Mouse (Mus musculus): ENCODE data around the gene Galnt2.

Galnt2 gene

GRCm38 (mm10) chr8:124234496-124234895, 3.3 kb downstream of the Galnt2 start:
- DNase-seq (ENCODE audit: low spot score in 2 of 2) = no peak

GRCm38 (mm10) chr8:124235536-124235935, 4.3 kb downstream of the Galnt2 start:
- no peak for DNase-seq (ENCODE audit: low spot score in 2 of 2)

DNA sequence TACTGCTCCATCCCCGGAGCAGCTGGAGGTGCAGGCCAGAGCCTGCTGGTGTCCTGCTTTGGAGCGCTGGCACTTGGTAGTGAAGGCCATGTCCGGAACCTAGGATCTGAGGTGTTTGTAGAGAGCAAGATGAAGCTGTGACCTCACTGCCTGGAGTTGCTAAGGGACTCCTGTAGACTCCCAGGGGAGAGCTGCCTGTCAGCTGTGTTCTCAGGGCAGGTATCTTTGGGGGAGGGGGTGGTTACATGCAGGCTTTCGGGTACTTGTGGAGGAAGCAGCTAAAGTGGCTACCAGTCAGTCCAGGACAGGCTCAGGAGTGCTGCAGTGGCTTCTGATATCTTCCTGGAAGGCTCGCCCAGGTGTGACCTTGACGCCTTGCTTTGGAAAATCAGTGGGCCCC, 8.2 kb downstream of the Galnt2 start:
- DNase-seq (ENCODE audit: low spot score in 2 of 2) = no peak

DNA sequence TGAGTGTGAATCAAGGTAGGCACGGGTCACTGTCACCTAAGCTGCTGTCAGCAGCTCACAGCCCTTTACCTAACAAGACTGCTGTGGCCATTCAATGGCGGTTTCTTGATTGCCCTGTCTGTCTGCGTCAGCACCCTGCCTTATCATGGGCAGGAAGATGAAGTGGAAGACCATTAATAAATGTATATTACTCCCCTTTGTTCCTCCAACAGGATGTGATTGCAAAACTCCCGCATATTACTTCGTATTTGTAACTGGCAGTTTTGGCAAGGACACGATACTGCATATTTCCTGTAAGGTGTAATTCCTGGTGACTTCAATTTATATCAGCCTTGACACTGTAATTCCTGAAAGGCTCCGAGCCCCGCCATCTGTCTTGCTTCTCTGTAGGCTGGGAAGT, 9.7 kb downstream of the Galnt2 start:
- no peak for DNase-seq (ENCODE audit: low spot score in 2 of 2)

- DNase-seq (ENCODE audit: low spot score in 2 of 2) = no peak
Observed at GRCm38 (mm10) chr8:124242208-124242607, 11.0 kb downstream of the Galnt2 start.

- no peak for DNase-seq (ENCODE audit: low spot score in 2 of 2)
Observed at GRCm38 (mm10) chr8:124242913-124243312, 11.7 kb downstream of the Galnt2 start.

DNA sequence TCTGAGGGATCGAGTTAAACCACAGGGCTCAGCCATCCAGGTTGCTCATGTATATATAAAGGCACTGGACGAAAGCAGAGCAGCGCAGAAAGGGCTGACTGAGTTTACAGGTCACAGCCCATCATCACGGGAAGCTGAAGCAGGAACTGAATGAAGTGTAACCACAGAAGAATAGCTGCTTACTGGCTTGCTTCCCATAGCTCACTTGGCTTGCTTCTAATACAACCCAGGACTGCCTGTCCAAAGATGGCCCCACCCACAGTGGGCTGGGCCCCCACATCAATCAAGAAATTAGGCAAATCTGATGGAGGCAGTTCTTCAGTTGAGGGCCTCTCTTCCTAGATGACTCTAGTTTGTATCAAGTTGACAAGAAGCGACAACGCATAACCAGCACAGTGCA, 16.4 kb downstream of the Galnt2 start:
- DNase-seq (ENCODE audit: low spot score in 2 of 2) = no peak

- DNase-seq (ENCODE audit: low spot score in 2 of 2) = no peak
Observed at GRCm38 (mm10) chr8:124248688-124249087, 17.5 kb downstream of the Galnt2 start.

DNA sequence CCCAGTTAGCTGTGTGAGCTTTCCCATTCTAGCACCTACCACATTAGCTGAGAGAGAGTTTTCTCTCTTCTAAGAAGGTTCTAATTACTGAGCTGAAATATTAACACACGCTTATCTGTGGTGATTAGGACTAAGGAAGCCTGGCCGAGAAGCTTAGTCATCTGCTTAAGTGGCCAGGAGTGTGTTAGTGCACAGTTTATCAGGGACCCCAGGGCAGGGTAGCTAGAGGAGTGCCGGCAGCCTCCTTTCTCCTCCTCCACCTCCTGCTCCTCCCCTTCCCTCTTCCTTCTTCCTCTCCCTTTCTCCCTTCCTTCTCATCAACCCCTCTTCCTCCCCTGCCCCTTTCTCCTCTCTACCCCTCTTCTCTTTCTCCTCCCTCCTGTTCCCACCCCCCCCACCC, 19.1 kb downstream of the Galnt2 start:
- DNase-seq (ENCODE audit: low spot score in 2 of 2) = no peak

GRCm38 (mm10) chr8:124250785-124251184, 19.6 kb downstream of the Galnt2 start:
- no peak for DNase-seq (ENCODE audit: low spot score in 2 of 2)

- DNase-seq (ENCODE audit: low spot score in 2 of 2) = peak; percentile 29 to 54
Observed at GRCm38 (mm10) chr8:124252533-124252950, 21.4 kb downstream of the Galnt2 start.

DNA sequence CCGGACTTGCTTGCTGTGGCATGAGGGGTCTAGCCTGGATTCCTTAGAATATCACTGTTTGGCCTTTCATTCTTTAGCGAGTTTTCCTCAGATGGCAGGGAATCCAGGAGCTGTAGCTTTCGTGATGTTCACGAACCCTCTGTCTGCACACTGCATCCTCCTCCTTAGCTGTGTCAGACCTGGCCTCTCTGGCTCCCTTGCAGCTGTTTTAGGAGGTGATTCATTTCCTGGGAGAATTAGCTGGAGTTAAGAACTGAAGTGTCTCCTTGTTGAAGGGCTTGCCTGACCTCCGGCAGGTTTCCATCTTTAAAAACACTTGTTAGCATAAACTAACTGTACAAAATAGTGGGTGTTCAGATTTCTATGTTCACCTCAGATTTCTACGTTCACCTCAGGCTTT, 22.7 kb downstream of the Galnt2 start:
- DNase-seq (ENCODE audit: low spot score in 2 of 2) = no peak

GRCm38 (mm10) chr8:124256841-124257240, 25.6 kb downstream of the Galnt2 start:
- no peak for DNase-seq (ENCODE audit: low spot score in 2 of 2)

DNA sequence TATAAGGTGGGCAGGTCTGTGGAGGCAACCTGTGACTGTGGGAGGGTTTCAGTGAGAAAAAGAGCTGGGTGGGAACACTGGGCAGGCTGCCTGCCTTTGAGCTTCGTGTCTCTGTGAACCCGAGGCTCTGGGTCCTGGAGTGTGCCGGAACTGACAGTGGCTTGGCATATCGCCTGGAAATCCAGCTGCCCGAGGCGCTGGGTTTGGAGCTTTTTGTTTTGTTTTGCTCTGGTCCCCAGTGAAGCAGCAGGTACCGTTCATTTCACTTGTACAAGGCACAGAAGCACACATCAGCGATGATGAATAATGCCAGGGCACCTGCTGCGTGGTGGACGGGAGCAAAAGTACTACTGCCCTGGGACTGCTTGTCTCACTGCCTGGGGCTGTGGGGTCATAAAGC, 26.2 kb downstream of the Galnt2 start:
- no peak for DNase-seq (ENCODE audit: low spot score in 2 of 2)

DNA sequence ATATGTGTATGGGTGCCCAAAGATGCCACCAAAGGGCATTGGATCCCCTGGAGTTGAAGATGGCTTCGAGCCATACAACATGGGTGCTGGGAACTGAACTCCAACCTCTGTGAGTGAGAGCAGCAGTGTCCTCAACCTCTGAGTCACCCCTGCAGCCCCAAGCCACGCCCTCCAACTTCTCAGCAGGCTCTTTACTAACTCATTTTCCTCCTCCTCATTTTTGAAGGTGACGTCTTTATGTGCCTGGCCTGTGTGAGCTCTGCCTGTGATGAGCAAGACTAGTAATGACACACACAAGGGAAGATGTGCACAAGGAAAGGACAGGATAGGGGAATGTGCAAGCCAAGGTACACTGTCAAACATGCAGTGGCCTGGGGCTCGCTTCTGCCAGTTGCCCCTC, 28.0 kb downstream of the Galnt2 start:
- no peak for DNase-seq (ENCODE audit: low spot score in 2 of 2)

DNA sequence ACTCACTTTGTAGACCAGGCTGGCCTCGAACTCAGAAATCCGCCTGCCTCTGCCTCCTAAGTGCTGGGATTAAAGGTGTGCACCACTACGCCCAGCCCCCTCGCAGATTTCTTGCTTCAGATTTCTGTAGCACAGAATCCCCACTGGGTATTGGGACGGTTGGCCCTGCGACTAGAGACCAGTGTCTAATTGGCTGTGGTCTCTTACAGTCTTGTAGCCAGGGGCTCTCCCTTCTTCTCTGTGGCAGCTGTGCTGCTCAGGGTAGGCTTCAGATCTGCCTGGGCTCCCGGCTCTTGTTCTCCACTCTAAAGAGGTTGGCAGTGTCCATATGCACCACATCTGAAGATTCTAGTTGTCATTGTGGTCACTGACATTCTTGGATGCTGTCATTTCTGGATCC, 28.7 kb downstream of the Galnt2 start:
- no peak for DNase-seq (ENCODE audit: low spot score in 2 of 2)

DNA sequence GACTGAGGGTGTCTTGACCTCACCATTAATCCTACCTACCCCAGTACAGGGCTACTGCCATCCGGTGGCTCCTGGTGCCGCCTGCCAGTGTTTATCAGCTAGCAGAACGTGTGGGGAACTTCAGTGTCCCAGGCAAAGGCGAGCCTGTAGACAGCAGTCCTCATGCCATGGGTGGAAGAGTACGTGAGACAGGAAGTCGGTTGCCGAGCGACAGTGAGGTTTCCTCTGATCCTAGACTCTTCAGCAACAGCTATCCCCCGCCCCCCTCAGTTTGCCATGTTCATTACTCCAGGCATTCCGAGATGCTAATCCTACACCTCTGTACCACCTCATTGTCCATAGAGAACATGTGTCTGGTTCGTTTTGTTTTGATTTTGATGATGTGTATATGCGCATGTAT, 29.2 kb downstream of the Galnt2 start:
- no peak for DNase-seq (ENCODE audit: low spot score in 2 of 2)

GRCm38 (mm10) chr8:124263058-124263457, 31.9 kb downstream of the Galnt2 start:
- no peak for DNase-seq (ENCODE audit: low spot score in 2 of 2)

DNA sequence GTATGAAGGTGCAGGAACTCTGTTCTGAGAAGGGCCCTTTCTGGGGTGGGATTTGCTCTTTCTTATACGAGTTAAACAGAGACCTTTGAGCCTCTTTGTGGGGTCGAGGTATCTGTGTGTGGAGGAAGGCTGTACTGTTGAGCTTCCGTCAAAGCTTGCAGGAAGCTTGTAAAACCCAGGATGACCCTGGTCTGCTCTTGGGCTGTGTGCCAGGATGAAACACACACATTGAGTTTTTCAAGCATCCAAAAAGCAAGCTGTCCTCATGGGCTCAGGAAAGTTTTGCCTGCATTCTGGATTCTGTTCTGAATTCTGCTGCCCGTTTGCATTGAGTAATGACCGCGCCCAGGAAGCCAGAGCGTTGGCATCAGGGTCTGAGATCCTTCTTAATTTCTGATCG, 32.8 kb downstream of the Galnt2 start:
- no peak for DNase-seq (ENCODE audit: low spot score in 2 of 2)

DNA sequence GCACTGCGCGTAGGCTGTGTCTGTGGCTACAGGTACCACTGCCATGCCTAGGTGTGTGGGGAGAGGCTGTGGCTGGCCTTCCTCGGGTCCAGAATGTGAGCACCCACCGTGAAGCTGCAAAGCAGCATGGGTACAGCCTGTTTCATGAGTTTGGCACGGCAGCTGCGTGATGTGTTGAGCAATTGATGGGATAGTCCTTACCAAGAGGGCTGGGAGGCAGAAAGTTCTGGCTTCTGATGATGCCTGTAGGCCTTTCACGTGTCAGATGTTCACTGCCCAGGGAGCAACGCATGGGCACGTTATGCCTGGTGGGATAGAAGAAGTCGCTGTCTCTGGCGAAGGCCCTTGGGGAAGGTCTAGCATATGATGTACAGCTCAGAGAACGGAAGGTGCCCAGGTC, 33.5 kb downstream of the Galnt2 start:
- DNase-seq (ENCODE audit: low spot score in 2 of 2) = no peak

GRCm38 (mm10) chr8:124265130-124265529, 33.9 kb downstream of the Galnt2 start:
- DNase-seq (ENCODE audit: low spot score in 2 of 2) = no peak

GRCm38 (mm10) chr8:124265798-124266197, 34.6 kb downstream of the Galnt2 start:
- DNase-seq (ENCODE audit: low spot score in 2 of 2) = no peak

- no peak for DNase-seq (ENCODE audit: low spot score in 2 of 2)
Observed at GRCm38 (mm10) chr8:124267206-124267605, 36.0 kb downstream of the Galnt2 start.

DNA sequence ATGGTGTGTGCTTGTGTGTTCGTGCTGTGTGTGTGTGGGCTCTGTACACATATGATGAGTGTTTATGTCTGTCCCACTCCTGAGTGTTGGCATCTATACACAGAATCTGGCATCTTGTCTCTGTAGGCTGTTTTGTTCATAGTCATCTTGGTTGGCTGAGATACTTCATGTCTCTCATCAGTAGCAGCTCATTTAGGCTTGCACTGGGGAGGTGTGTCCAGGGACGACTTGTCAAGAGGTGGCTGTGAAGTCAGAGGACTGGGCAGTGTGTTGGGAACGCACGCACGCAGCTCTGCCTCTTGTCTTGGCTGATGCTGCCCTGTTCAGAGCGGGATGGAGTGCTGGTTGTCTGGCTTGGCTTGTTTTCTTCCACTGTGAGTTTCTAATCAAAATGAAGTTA, 39.3 kb downstream of the Galnt2 start:
- DNase-seq (ENCODE audit: low spot score in 2 of 2) = no peak

- DNase-seq (ENCODE audit: low spot score in 2 of 2) = no peak
Observed at GRCm38 (mm10) chr8:124270904-124271303, 39.7 kb downstream of the Galnt2 start.
